Mouse (Mus musculus) forebrain, embryonic 11.5 days (tissue): ENCODE data around the gene Exoc6. TPM values are rescaled to one million over a fixed set of nuclear protein-coding genes. Genes with fewer than 3 reads are reported as not detected.

Experiments
- ATAC-seq: fragments of 200-750 bp; cut with Nextera tagmentation; replicated peaks from 2 replicates; pipeline ENCODE4 v1.8.0; 2017; ENCODE audit warnings: moderate TSS enrichment; ENCODE audit not compliant: low FRiP score
- DNase-seq: peaks from one replicate; pipeline ENCODE4 v3.0.0-alpha.2; 2017; ENCODE audit warnings: low spot score
- H3K27ac ChIP-seq: fragments of 300-500 bp; sonication (generic); 2 replicates; pipeline ENCODE4 v1.5.1; 2014; ENCODE audit warnings: low read depth, low read length
- H3K27me3 ChIP-seq: fragments of 300-500 bp; sonication (generic); 2 replicates; pipeline ENCODE4 v1.6.1; 2014; ENCODE audit warnings: mild to moderate bottlenecking, low read length, mixed read lengths; ENCODE audit not compliant: control insufficient read depth, insufficient read depth
- H3K36me3 ChIP-seq: fragments of 300-500 bp; sonication (generic); 2 replicates; pipeline ENCODE4 v1.6.1; 2014; ENCODE audit warnings: mild to moderate bottlenecking, low read length, moderate library complexity, mixed read lengths; ENCODE audit not compliant: control insufficient read depth, insufficient read depth
- H3K4me1 ChIP-seq: fragments of 300-500 bp; sonication (generic); replicated peaks from 2 replicates; pipeline ENCODE4 v1.6.1; 2014; ENCODE audit warnings: low read length, mixed read lengths; ENCODE audit not compliant: control insufficient read depth, insufficient read depth
- H3K4me2 ChIP-seq: fragments of 300-500 bp; sonication (generic); 2 replicates; pipeline ENCODE4 v1.6.1; 2014; ENCODE audit warnings: low read depth, mild to moderate bottlenecking, low read length, moderate library complexity, mixed read lengths; ENCODE audit not compliant: severe bottlenecking
- H3K4me3 ChIP-seq: fragments of 300-500 bp; sonication (generic); 2 replicates; pipeline ENCODE4 v1.5.1; 2014; ENCODE audit warnings: low read depth, low read length
- H3K9ac ChIP-seq: fragments of 300-500 bp; sonication (generic); 2 replicates; pipeline ENCODE4 v1.6.1; 2014; ENCODE audit warnings: low read length
- H3K9me3 ChIP-seq: fragments of 300-500 bp; sonication (generic); 2 replicates; pipeline ENCODE4 v1.6.1; 2016; ENCODE audit warnings: low read length, mixed read lengths; ENCODE audit not compliant: control insufficient read depth
- WGBS: fragments of 180-500 bp; shearing (Covaris S2); extraction: QIAGEN DNeasy Blood & Tissue Kit; methylation state at CpG from one replicate; pipeline ENCODE4 v1.1.7; 2014; 5-methylcytosine and 5-hydroxymethylcytosine counted together
- polyA plus RNA-seq: library from polyadenylated mRNA; unstranded; fragments of >200 nt; fragmentation: Nextera tagmentation; extraction: Ambion mirVana; gene quantifications from 2 replicates; pipeline ENCODE4 v1.2.1, GENCODE M21; 2014

Exoc6 gene
- polyA plus RNA-seq, 1 experiment from 2014 or later: 10.2 TPM

- Histone ChIP-seq H3K4me3 (no peak overlapping the region), H3K36me3 (no peaks in the 10 kb centered on the region), H3K27ac (no peak overlapping the region), H3K9me3 (no peaks in the 10 kb centered on the region), H3K27me3 (no peaks in the 10 kb centered on the region), H3K4me1 (no peaks in the 10 kb centered on the region), H3K4me2 (no peak overlapping the region), H3K9ac (no peak overlapping the region)
- WGBS: 44% methylated on average over 2 of the region's 2 CpGs
- ATAC-seq: no peak
- DNase-seq: no peak
Observed at GRCm38 (mm10) chr19:37647994-37648393, 97.8 kb downstream of the Exoc6 start.

- no peak for DNase-seq
- no peaks in the 10 kb centered on the region for H3K4me1 ChIP-seq
- no peaks in the 10 kb centered on the region for H3K9me3 ChIP-seq
- no peak for ATAC-seq
- H3K27ac ChIP-seq: no peak overlapping the region
- H3K27me3 ChIP-seq: peaks cover 2% of the 10 kb centered on the region; the same call in 1 of the 2 replicates
- H3K9ac ChIP-seq: no peak overlapping the region
- 84% methylated on average over 2 of the region's 2 CpGs for WGBS
- no peaks in the 10 kb centered on the region for H3K36me3 ChIP-seq
- no peak overlapping the region for H3K4me3 ChIP-seq
- no peak overlapping the region for H3K4me2 ChIP-seq
Observed at GRCm38 (mm10) chr19:37650526-37650925, 100.3 kb downstream of the Exoc6 start.

GRCm38 (mm10) chr19:37654012-37654411 lies 103.8 kb downstream of the Exoc6 start:
- Histone ChIP-seq H3K4me3 (no peak overlapping the region), H3K9ac (no peak overlapping the region), H3K4me2 (no peak overlapping the region), H3K27ac (no peak overlapping the region), H3K36me3 (no peaks in the 10 kb centered on the region), H3K4me1 (peaks cover 7% of the 10 kb centered on the region; the same call in 1 of the 2 replicates), H3K27me3 (peaks cover 2% of the 10 kb centered on the region), H3K9me3 (no peaks in the 10 kb centered on the region)
- no peak for DNase-seq
- no peak for ATAC-seq
- WGBS: 18% methylated on average over 5 of the region's 5 CpGs

- Histone ChIP-seq H3K4me2 (no peak overlapping the region), H3K36me3 (no peaks in the 10 kb centered on the region), H3K27me3 (peaks cover 2% of the 10 kb centered on the region), H3K27ac (no peak overlapping the region), H3K9me3 (no peaks in the 10 kb centered on the region), H3K4me1 (peaks cover 7% of the 10 kb centered on the region; the same call in 1 of the 2 replicates), H3K4me3 (no peak overlapping the region), H3K9ac (no peak overlapping the region)
- no peak for DNase-seq
- WGBS: 4% methylated on average over 9 of the region's 9 CpGs
- no peak for ATAC-seq
Observed at GRCm38 (mm10) chr19:37656441-37656840, 106.2 kb downstream of the Exoc6 start.

GRCm38 (mm10) chr19:37665256-37665655 lies 115.0 kb downstream of the Exoc6 start:
- DNase-seq (no peak), ATAC-seq (no peak)
- no peak overlapping the region for H3K4me2 ChIP-seq
- H3K27me3 ChIP-seq: no peaks in the 10 kb centered on the region
- H3K9me3 ChIP-seq: no peaks in the 10 kb centered on the region
- no peak overlapping the region for H3K27ac ChIP-seq
- no peak overlapping the region for H3K4me3 ChIP-seq
- H3K36me3 ChIP-seq: no peaks in the 10 kb centered on the region
- H3K4me1 ChIP-seq: no peaks in the 10 kb centered on the region
- WGBS: 74% methylated on average over 6 of the region's 6 CpGs
- H3K9ac ChIP-seq: no peak overlapping the region

- Histone ChIP-seq H3K4me1 (0 out of 2 replicates have a peak, but pooled peaks cover 3% of the 10 kb centered on the region), H3K27ac (no peak overlapping the region), H3K9me3 (no peaks in the 10 kb centered on the region), H3K4me2 (no peak overlapping the region), H3K27me3 (no peaks in the 10 kb centered on the region; the same call in 1 of the 2 replicates), H3K36me3 (no peaks in the 10 kb centered on the region), H3K4me3 (no peak overlapping the region), H3K9ac (no peak overlapping the region)
- DNase-seq (no peak), ATAC-seq (no peak)
- 58% methylated on average over 13 of the region's 13 CpGs for WGBS
Observed at GRCm38 (mm10) chr19:37667855-37668594, 117.8 kb downstream of the Exoc6 start.

- H3K4me1 ChIP-seq: 0 out of 2 replicates have a peak, but pooled peaks cover 3% of the 10 kb centered on the region
- H3K9me3 ChIP-seq: no peaks in the 10 kb centered on the region
- ATAC-seq: no peak
- no peaks in the 10 kb centered on the region for H3K36me3 ChIP-seq
- no peak overlapping the region for H3K4me2 ChIP-seq
- no peak overlapping the region for H3K27ac ChIP-seq
- no peak for DNase-seq
- H3K27me3 ChIP-seq: no peaks in the 10 kb centered on the region; the same call in 1 of the 2 replicates
- WGBS: 88% methylated on average over 5 of the region's 5 CpGs
- H3K4me3 ChIP-seq: no peak overlapping the region
- no peak overlapping the region for H3K9ac ChIP-seq
Observed at GRCm38 (mm10) chr19:37668657-37669056, 118.4 kb downstream of the Exoc6 start.

- ATAC-seq: no peak
- DNase-seq: no peak
- Histone ChIP-seq H3K4me3 (no peak overlapping the region), H3K9me3 (no peaks in the 10 kb centered on the region), H3K27ac (no peak overlapping the region), H3K27me3 (no peaks in the 10 kb centered on the region; the same call in 1 of the 2 replicates), H3K36me3 (no peaks in the 10 kb centered on the region), H3K4me1 (0 out of 2 replicates have a peak, but pooled peaks cover 3% of the 10 kb centered on the region), H3K4me2 (no peak overlapping the region), H3K9ac (no peak overlapping the region)
- 69% methylated on average over 5 of the region's 5 CpGs for WGBS
Observed at GRCm38 (mm10) chr19:37669486-37669885, 119.3 kb downstream of the Exoc6 start.

- Histone ChIP-seq H3K4me1 (0 out of 2 replicates have a peak, but pooled peaks cover 3% of the 10 kb centered on the region), H3K36me3 (no peaks in the 10 kb centered on the region), H3K4me3 (no peak overlapping the region), H3K27me3 (no peaks in the 10 kb centered on the region; the same call in 1 of the 2 replicates), H3K9me3 (no peaks in the 10 kb centered on the region), H3K4me2 (no peak overlapping the region), H3K27ac (no peak overlapping the region), H3K9ac (no peak overlapping the region)
- ATAC-seq (no peak), DNase-seq (no peak)
- WGBS: 68% methylated on average over 12 of the region's 12 CpGs
Observed at GRCm38 (mm10) chr19:37673393-37673792, 123.2 kb downstream of the Exoc6 start.
